Mouse (Mus musculus) heart, embryonic 16.5 days (tissue): Measurements from ENCODE around the gene Sh3bp5. TPM values are rescaled to one million over a fixed set of nuclear protein-coding genes. Genes with fewer than 3 reads are reported as not detected.

Experiments used
- ATAC-seq: fragments of 200-750 bp; cut with Nextera tagmentation; replicated peaks from 2 replicates; pipeline ENCODE4 v1.8.0; 2017; ENCODE audit warnings: moderate number of reproducible peaks; ENCODE audit not compliant: insufficient read depth, low FRiP score; ENCODE audit errors: extremely low read depth
- H3K27ac ChIP-seq: fragments of 300-500 bp; sonication (generic); 2 replicates; pipeline ENCODE4 v1.5.1; 2014; ENCODE audit warnings: mild to moderate bottlenecking, low read length, control low read depth, moderate library complexity
- H3K27me3 ChIP-seq: fragments of 300-500 bp; sonication (generic); 2 replicates; pipeline ENCODE4 v1.6.1; 2014; ENCODE audit warnings: low read length, mixed read lengths; ENCODE audit not compliant: control insufficient read depth, insufficient read depth
- H3K36me3 ChIP-seq: fragments of 300-500 bp; sonication (generic); 2 replicates; pipeline ENCODE4 v1.6.1; 2014; ENCODE audit not compliant: control insufficient read depth, insufficient read depth
- H3K4me1 ChIP-seq: fragments of 300-500 bp; sonication (generic); 2 replicates; pipeline ENCODE4 v1.6.1; 2014; ENCODE audit warnings: low read length, mixed read lengths; ENCODE audit not compliant: control insufficient read depth, insufficient read depth
- H3K4me2 ChIP-seq: fragments of 300-500 bp; sonication (generic); 2 replicates; pipeline ENCODE4 v1.6.1; 2014; ENCODE audit warnings: low read depth, mild to moderate bottlenecking, control low read depth, low read length
- H3K4me3 ChIP-seq: fragments of 300-500 bp; sonication (generic); 2 replicates; pipeline ENCODE4 v1.5.1; 2014; ENCODE audit warnings: mild to moderate bottlenecking, control low read depth, low read length
- H3K9ac ChIP-seq: fragments of 300-500 bp; sonication (generic); 2 replicates; pipeline ENCODE4 v1.6.1; 2014; ENCODE audit warnings: low read length, control low read depth
- H3K9me3 ChIP-seq: fragments of 300-500 bp; sonication (generic); replicated peaks from 2 replicates; pipeline ENCODE4 v1.6.1; 2016; ENCODE audit warnings: low read length; ENCODE audit not compliant: control insufficient read depth
- WGBS: fragments of 180-500 bp; shearing (Covaris S2); extraction: QIAGEN DNeasy Blood & Tissue Kit; methylation state at CpG from one replicate; pipeline ENCODE4 v1.1.7; 2014; 5-methylcytosine and 5-hydroxymethylcytosine counted together
- polyA plus RNA-seq: library from polyadenylated mRNA; unstranded; fragments of >200 nt; fragmentation: Nextera tagmentation; extraction: Ambion mirVana; gene quantifications from 2 replicates; pipeline ENCODE4 v1.2.1, GENCODE M21; 2015

The Sh3bp5 gene
- polyA plus RNA-seq, 1 experiment from 2014 or later, result 25.8 TPM

GRCm38 (mm10) chr14:31367951-31368350, 67.9 kb downstream of the Sh3bp5 start:
- no peak overlapping the region for H3K4me3 ChIP-seq
- no peak overlapping the region for H3K4me2 ChIP-seq
- no peaks in the 10 kb centered on the region for H3K9me3 ChIP-seq
- H3K9ac ChIP-seq, result no peak overlapping the region
- H3K4me1 ChIP-seq, result no peaks in the 10 kb centered on the region
- no peak for ATAC-seq
- H3K27me3 ChIP-seq, result no peaks in the 10 kb centered on the region
- WGBS, result 90% methylated on average over 7 of the region's 7 CpGs
- peaks cover 61% of the 10 kb centered on the region for H3K36me3 ChIP-seq
- H3K27ac ChIP-seq, result no peak overlapping the region

GRCm38 (mm10) chr14:31365350-31365749, 70.5 kb downstream of the Sh3bp5 start:
- H3K27ac ChIP-seq, result no peak overlapping the region
- H3K9ac ChIP-seq, result no peak overlapping the region
- H3K9me3 ChIP-seq, result no peaks in the 10 kb centered on the region
- no peak overlapping the region for H3K4me2 ChIP-seq
- H3K4me3 ChIP-seq, result no peak overlapping the region
- no peak for ATAC-seq
- H3K4me1 ChIP-seq, result no peaks in the 10 kb centered on the region
- peaks cover 53% of the 10 kb centered on the region for H3K36me3 ChIP-seq
- no peaks in the 10 kb centered on the region for H3K27me3 ChIP-seq

GRCm38 (mm10) chr14:31364589-31364988, 71.3 kb downstream of the Sh3bp5 start:
- H3K4me3 ChIP-seq, result no peak overlapping the region
- ATAC-seq, result no peak
- no peaks in the 10 kb centered on the region for H3K4me1 ChIP-seq
- H3K9ac ChIP-seq, result no peak overlapping the region
- no peaks in the 10 kb centered on the region for H3K27me3 ChIP-seq
- peaks cover 51% of the 10 kb centered on the region for H3K36me3 ChIP-seq
- WGBS, result 94% methylated on average over 4 of the region's 4 CpGs
- H3K9me3 ChIP-seq, result no peaks in the 10 kb centered on the region
- no peak overlapping the region for H3K4me2 ChIP-seq
- H3K27ac ChIP-seq, result no peak overlapping the region

- Histone ChIP-seq H3K4me3 (no peak overlapping the region), H3K9me3 (no peaks in the 10 kb centered on the region), H3K36me3 (peaks cover 49% of the 10 kb centered on the region), H3K27me3 (no peaks in the 10 kb centered on the region), H3K4me1 (no peaks in the 10 kb centered on the region), H3K27ac (no peak overlapping the region), H3K4me2 (no peak overlapping the region), H3K9ac (no peak overlapping the region)
- ATAC-seq, result no peak
- WGBS, result 78% methylated on average over 2 of the region's 2 CpGs
Measured at GRCm38 (mm10) chr14:31362236-31362635, 73.6 kb downstream of the Sh3bp5 start.

- WGBS, result 79% methylated on average over 1 of the region's 1 CpGs
- Histone ChIP-seq H3K27ac (no peak overlapping the region), H3K4me2 (no peak overlapping the region), H3K9ac (no peak overlapping the region), H3K36me3 (peaks cover 18% of the 10 kb centered on the region), H3K27me3 (no peaks in the 10 kb centered on the region), H3K4me3 (no peak overlapping the region), H3K4me1 (peaks cover 7% of the 10 kb centered on the region; the same call in 1 of the 2 replicates), H3K9me3 (no peaks in the 10 kb centered on the region)
- no peak for ATAC-seq
Measured at GRCm38 (mm10) chr14:31345367-31345766, 90.5 kb downstream of the Sh3bp5 start.

GRCm38 (mm10) chr14:31343241-31343640, 92.6 kb downstream of the Sh3bp5 start:
- no peak overlapping the region for H3K9ac ChIP-seq
- H3K27ac ChIP-seq, result peak overlapping the region; percentile 74
- ATAC-seq, result peak; percentile 72; the same call in 1 of the 2 replicates
- H3K4me3 ChIP-seq, result no peak overlapping the region
- peak overlapping the region; percentile 8 for H3K4me2 ChIP-seq
- peaks cover 21% of the 10 kb centered on the region for H3K36me3 ChIP-seq
- peaks cover 12% of the 10 kb centered on the region; the same call in 1 of the 2 replicates for H3K4me1 ChIP-seq
- H3K9me3 ChIP-seq, result no peaks in the 10 kb centered on the region
- 42% methylated on average over 8 of the region's 8 CpGs for WGBS
- H3K27me3 ChIP-seq, result no peaks in the 10 kb centered on the region

- Histone ChIP-seq H3K9ac (peak overlapping the region; percentile 98), H3K4me2 (peak overlapping the region; percentile 87), H3K4me3 (peak overlapping the region; percentile 93), H3K36me3 (peaks cover 9% of the 10 kb centered on the region), H3K27me3 (no peaks in the 10 kb centered on the region), H3K27ac (no peak overlapping the region), H3K9me3 (no peaks in the 10 kb centered on the region), H3K4me1 (peaks cover 16% of the 10 kb centered on the region)
- ATAC-seq, result no peak
Measured at GRCm38 (mm10) chr14:31337947-31338346, 97.9 kb downstream of the Sh3bp5 start.

GRCm38 (mm10) chr14:31337406-31337805, 98.5 kb downstream of the Sh3bp5 start:
- no peaks in the 10 kb centered on the region for H3K9me3 ChIP-seq
- H3K36me3 ChIP-seq, result peaks cover 9% of the 10 kb centered on the region
- peak overlapping the region; percentile 99 for H3K27ac ChIP-seq
- WGBS, result 24% methylated on average over 7 of the region's 7 CpGs
- H3K4me2 ChIP-seq, result peak overlapping the region; percentile 87
- H3K27me3 ChIP-seq, result no peaks in the 10 kb centered on the region
- no peak for ATAC-seq
- peak overlapping the region; percentile 93 for H3K4me3 ChIP-seq
- peaks cover 15% of the 10 kb centered on the region for H3K4me1 ChIP-seq
- peak overlapping the region; percentile 98 for H3K9ac ChIP-seq

- Histone ChIP-seq H3K27me3 (no peaks in the 10 kb centered on the region), H3K27ac (peak within 1 kb of the TSS; percentile 99), H3K36me3 (peaks cover 9% of the 10 kb centered on the region), H3K4me1 (peaks cover 15% of the 10 kb centered on the region), H3K9me3 (no peaks in the 10 kb centered on the region), H3K9ac (peak within 1 kb of the TSS; percentile 98), H3K4me2 (peak within 1 kb of the TSS; percentile 87), H3K4me3 (peak within 1 kb of the TSS; percentile 93)
- ATAC-seq, result peak; percentile 97
- WGBS, result under 1% methylated on average over 78 of the region's 78 CpGs
Measured at GRCm38 (mm10) chr14:31336369-31337155, 99.3 kb downstream of the Sh3bp5 start, which contains the start of gene Capn7. TSS of gene Capn7 (plus strand) at chr14:31336638.
